Mouse (Mus musculus): ENCODE measurements around the gene Rnf180. TPM values are rescaled to one million over a fixed set of nuclear protein-coding genes. Genes with fewer than 3 reads are reported as not detected.

Rnf180 gene
- total RNA-seq, 2 experiments from 2014 or later: 0.14 to 0.21 TPM

DNA sequence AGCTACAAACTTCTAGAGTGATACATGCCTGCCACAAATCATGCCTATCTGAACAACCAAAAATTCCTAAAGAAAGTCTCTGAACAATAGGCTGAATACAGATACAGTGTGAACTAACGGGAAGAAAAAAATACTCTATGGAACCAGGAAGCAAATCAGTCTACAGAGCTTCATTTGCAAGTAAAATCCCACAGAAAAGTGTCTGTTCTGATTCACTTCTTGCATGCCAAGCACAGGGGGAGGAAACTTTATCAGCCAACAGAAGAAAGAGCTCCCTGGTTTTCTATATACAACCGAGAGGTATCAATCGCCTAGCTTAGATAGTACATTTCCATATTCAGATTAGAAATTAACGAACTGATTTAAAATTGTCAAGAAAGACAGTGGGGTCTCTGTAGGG is 43.8 kb downstream of the Rnf180 start:
- DNase-seq (ENCODE audit: low spot score): no peak

DNA sequence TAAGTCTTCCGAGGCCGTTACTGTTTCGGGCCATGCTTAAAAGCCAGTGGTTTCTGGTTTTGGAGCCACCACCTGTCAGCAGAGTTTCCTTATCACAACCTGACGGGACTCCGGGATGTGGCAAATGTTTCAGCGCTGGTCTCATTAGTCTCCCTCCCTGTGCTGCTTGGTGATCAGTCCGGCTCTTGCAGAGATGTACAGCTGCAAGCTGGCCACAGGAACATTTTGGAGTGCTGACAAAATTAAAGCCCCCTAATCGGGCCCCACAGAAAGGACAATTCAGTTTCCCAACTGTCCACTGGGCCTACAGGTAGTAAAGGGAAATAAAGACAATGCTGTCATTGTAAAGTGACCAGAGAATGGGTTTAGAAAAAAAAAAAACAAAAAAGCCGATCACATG is 44.4 kb downstream of the Rnf180 start:
- no peak for DNase-seq (ENCODE audit: low spot score)

DNA sequence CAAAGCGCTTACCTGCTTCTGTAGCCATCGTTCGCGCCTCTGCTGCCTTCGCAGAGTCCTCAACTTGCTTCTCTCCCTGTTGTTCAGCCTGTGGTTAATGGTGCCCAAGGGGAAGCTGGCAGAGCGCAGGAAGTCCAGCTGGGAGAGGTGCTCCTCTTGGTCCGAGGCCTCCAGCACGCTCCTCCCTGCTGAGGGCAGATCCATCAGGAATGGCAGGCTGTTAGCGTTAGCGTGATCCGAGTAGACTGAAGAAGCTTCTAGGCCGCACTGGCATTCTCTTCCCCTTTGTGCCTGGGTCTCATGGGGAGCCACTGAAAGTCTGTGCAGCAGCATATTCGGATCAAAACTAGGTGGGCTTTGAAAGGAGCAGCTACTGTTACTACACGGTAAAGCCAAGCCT is 45.0 kb downstream of the Rnf180 start:
- no peak for DNase-seq (ENCODE audit: low spot score)

DNA sequence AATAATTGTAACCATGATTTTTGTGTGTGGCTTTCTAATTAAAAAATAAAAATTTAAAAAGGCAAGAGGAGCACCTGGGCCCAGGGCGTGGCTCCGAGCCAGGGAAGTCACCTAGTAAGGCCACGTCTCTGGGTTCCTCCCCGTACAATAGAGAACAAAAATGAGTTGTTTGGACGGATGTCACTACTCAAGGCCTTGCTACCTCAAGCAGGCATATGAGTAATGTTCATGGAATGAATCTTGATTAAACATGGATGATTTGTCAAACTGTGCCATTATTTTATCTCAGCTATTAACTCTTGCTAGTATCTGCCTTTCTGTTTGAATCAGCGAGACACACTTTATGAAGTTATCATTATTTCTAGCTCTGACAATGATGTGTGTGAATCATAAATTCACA is 46.9 kb downstream of the Rnf180 start:
- no peak for DNase-seq (ENCODE audit: low spot score)

DNA sequence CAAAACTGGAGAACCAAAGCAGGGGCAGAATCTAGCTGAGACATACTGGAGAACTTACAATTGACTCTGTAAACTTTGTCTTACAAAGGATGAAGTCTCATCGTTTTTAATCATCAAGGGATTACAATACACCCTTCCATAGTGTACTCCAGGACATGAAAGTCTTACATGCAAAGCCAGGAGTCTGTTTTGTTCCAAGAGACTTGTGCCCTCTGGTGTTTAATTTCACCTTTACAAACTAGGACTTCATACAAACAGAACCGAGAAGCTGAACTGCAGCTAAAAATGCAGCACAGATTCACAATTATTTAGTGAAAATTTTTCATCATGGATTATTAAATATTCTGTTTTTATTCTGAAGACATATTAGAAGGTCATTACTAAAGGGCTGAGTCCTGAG is 53.8 kb downstream of the Rnf180 start:
- DNase-seq (ENCODE audit: low spot score): no peak

DNA sequence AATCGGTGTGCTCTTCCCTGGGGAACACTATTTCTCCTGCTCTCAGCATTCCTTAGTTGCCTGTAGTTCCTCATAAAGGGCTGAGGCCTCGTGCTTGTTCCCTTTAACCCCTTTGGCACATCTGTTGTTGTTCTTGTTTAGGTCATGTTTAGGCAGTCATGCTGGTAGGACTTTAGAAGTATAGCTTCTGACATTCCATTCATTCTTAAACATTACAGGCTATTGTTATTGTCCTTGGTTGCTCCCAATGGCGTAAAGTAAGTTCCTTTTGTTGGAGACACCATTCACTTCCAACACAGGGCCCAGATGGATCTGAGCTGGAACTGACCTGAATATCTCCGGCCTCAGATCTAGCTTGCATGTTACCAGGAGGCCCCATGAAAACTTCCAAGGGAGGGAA is 67.5 kb downstream of the Rnf180 start:
- DNase-seq (ENCODE audit: low spot score): no peak

DNA sequence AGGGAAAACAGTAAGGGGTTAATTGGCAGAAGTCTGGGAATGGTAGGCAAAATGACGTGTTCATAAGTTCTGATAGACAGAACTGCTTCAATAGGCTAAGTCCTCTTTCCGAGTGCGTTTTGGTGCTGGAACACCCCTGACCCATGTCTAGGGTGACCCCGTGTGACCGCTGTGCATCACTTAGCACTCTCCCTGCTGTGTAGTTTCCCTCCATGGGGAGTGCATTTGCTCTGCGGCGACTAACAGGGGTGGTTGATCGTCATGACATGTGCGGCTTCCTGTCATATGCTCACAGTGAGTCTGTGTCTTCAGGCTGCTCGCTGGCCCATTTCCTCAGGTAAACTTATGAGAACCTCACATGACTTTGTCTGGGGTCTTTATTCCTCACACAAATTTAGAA is 70.6 kb downstream of the Rnf180 start:
- no peak for DNase-seq (ENCODE audit: low spot score)

DNA sequence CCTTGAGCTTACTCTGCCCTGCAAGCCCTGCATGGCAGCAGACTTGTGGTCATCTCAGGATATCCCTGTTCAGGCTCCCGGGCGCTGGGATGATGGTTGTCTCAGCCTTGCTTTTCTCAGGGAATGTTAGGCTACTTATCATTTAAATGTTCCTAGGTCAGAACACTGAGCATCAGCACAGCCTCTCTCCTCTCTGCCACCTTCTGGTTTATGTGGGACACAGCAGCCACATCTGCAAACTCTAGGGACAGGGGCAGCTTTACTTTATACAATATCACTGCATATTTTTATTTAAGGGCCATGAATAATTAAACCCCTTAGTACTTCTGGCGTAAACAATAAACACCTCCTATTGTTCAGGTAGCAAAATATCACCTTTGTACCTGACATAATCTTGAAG is 71.5 kb downstream of the Rnf180 start:
- no peak for DNase-seq (ENCODE audit: low spot score)

DNA sequence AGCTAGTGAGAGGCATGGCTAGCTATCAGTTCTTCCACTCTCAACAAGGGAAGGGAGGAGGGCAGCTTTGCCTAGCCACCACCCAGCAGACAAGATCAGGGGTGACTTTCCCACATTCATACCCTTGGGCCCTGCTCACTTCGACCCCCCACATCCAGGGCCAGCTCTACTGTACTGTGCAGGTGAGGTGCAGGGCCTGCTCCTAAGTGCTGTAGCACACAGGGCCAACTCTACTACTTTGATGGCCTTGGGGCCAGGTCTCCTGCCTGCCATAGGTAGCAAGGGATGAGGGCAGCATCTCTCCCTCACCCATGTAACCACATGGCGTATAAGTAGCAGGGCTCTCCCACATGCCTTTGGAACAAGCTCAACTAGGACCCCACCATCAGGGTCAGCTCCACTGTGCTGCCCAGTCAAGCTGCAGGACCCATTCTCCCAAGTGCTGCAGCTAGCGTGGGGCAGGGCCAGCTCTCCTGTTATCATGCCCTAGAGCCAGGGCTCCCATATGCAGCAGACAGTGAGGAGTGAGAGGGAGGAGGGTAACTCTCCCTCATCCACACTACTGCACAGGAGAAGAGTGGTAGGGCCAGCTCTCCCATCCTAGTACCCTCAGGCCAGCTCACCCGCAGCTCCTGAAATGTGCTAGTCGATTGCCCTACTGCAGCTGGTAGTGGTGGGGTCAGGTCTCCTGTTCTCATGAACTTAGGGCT is 72.4 kb downstream of the Rnf180 start:
- DNase-seq (ENCODE audit: low spot score): no peak

DNA sequence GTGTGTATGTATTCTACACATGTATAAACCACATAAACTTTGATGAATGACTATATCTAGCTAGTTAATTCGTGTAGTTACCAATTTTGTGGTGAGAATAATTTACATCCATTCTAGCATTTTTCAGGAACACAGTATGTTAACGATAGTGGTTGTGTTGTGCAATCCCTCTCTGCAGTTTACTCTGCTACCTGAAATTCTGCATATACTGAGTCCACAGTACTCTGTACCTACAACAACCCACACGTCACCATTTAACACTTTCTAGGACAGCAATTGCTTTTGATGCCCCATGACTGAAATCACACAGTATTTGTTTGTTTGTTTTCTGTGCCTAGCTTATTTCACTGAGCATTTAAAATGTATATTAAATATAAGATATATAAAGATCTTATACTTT is 83.9 kb downstream of the Rnf180 start:
- DNase-seq (ENCODE audit: low spot score): no peak

DNA sequence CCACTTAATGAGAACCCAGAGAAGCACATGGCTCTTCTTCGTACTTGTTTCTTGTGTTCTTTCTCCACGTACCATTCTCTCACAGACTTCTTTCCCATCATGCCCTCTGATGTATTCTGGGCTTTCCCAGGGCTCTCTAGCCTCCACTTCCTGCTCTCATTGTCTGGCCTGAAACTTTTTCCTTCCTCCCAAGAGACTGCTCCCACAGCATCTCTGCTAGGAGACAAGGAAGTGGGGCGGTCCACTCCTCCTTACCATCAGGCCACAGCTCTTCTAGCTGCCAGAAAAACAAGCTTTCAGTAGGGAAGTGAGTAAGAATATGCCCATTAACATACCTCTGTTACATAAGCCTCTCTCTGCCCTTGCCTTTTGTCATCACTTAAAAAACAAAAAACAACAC is 90.8 kb downstream of the Rnf180 start:
- no peak for DNase-seq (ENCODE audit: low spot score)

DNA sequence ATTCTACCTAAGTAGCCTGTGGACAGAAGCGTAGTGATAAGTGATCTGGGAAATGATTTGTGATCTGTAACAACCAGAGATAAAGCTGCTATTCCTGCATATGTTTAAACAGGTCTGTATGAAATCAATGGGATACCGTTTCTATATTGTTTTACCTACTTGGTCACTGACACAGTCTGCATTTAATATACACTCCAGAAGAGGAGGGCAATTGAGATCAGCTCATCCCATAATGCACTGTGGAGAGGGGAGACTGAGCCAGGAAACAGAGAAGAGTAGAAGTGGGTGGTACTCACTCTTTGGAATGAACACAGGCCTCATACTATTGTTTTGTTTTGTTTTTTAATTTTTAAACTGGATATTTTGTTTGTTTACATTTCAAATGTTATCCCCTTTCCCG is 96.0 kb downstream of the Rnf180 start:
- DNase-seq (ENCODE audit: low spot score): no peak

DNA sequence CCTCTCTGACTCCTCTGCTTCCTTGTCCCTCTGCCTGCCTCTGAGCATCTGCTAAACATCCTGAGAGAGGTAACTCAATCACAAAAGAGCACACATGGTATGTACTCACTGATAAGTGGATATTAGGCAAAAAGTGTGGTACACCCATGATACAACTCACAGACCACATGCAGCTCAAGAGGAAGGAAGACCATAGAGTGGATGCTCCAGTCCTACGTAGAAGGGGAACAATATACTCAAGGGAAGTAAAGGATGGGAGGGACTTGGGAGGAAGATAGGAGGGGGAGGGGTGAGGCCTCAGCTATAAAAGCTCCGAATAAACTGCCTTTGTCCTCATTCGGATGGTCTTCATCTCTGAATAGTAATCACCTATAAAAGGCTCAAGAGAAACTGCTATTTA is 96.6 kb downstream of the Rnf180 start:
- DNase-seq (ENCODE audit: low spot score): no peak

DNA sequence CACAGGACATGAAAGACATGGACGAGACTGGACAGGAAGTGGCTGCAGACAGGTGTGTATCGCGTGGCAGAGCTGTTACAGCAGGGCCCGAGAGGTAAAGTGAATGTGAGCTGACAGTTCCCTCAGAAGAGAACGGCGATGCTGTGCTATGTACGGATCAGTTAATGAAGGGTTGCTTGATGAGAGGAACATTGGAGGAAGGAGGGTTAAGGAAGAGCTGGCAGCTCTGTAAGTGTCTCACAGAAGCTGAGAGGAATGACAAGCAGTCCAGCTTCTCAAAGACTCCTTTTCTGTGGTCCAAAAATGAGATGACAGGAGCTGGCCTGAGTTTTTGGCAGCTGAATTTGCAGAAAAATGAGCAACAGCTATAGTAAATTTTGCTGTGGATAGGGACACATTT is 101.0 kb downstream of the Rnf180 start:
- DNase-seq (ENCODE audit: low spot score): no peak

DNA sequence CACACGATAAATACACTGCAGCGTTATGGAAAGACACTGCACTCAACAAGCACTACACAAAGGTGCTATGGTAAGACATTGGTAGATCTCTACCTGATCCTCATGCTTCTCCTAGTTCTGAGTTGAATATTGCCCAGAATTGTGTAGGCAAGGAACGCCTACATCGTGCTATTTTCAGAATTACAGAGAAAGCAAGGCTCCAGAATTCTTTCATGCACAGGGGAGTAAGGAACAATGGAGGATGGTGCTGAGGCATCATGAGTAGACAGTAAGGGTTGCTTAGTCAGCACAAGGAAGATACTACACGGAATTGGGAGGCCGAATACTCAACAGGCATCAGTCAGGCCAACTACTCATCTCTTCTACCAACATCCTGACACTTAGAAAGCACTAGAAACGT is 105.9 kb downstream of the Rnf180 start:
- DNase-seq (ENCODE audit: low spot score): no peak

DNA sequence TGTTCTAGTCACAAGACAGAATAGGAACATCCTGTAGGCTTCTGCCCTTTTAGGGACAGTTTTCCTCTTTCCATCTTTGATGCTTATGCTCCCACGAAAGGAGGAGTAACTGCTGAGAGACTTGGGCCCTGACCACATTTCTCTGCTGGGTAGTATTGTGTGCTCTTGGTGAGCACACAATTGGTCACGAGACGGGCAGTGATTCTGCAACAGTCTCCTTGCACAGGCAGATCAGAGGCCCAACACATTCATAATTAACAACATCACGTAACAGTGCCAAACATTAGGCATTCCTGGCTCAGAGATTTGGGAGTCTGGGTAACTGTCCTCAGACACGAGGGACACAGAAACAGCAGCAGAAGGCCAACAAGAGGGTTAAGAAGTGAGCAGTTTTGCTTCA is 113.8 kb downstream of the Rnf180 start:
- no peak for DNase-seq (ENCODE audit: low spot score)

DNA sequence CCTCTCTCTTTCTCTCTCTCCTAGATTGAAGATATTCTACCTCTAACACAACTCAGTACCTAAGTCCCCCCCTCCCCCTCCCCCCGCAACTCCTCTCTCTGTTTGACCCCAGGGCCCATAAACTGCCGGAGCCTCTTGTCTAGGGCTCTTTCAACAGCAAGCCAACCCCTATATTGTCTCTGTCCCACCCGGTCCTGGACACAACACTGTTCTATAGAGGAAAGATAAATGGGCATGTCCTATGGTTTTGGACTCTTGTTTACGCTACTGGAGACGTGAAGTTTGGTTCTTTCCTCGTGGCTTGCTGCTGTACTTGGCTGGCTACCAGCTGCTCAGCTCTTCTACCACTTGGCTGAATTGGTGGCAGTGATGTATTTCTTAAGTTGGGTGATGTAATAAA is 129.2 kb downstream of the Rnf180 start:
- DNase-seq (ENCODE audit: low spot score): no peak

DNA sequence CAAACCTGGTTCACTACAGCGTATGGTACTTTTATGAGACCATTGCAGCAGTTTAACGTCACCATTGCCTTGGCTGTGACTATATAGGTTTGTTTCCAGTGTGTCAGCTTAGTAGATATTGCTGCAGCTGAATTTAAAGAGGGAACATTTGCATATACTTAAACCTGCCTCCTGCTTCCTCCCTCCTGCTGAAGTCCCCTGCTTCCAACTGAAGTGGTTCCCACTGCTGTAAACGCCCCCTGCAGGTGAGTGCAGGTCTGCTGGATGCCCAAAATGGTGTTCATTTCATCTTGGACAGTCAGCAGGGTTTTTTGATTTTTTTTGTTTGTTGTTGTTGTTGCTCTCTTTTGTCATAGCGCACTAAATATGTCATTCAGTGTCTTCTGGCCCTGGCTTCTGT is 140.7 kb downstream of the Rnf180 start:
- no peak for DNase-seq (ENCODE audit: low spot score)

DNA sequence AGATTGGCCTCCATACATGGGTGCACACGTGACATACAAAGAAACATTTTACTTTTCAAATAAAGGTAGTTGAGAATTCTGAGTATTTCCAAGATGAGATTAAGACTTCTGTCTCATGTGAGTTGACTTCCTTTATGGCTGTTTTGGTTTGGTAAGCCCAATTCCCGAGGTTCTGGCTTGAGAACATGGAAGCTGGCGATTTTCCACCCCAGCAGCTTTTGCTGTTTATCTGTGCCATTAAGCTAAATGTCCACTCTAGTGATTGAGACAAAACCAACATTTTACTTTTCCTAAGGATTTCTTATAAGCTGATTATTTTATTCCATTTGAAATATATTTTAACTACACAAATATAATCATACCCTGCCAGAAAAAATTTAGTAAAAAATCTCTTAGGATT is 144.6 kb downstream of the Rnf180 start:
- DNase-seq (ENCODE audit: low spot score): no peak

DNA sequence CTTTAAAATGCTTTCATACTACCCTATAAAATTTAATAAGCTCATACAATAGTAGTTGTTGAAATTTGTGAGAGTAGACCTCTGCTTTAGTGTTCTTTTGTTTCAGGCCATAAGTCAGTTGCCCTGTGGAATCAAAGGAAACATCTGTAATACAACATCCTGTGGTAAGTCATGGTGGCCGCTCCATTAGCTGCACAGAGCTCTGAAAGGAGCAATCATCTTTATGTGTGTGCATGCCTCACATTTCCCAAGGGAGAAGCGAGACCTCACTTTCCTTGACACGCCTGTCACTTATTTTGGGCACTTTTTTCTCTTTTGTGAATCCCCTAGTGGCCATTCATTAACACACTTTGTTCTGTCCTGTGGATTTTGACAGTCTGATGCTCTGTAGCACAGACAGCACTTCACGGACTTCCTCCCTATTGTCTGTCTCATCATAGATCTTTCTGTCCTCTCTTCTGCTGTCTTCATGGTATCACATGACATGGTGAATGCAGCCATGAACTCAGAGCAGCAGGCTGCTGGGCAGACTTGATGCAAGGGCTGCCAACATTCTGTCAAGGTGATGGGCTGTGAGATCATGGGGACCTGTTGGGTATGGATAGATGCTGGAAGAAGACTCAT is 146.7 kb downstream of the Rnf180 start:
- no peak for DNase-seq (ENCODE audit: low spot score)

DNA sequence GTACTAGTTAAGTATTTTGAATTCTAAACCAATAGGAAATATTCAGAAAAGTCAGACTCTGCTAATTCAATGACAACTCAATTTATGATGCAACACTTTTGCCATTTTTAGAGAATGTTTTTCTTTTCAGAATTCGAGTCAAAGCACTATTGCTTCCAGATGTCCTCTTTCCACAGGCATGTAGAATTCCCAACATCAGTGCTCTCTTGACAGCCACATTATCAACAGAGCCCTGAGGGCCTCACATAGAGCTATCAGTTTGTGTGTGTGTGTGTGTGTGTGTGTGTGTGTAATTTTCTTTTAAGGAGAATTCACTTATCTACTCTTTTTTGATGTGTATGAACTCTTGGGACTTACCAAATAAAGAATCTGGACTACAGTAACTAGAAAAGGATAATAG is 147.8 kb downstream of the Rnf180 start:
- DNase-seq (ENCODE audit: low spot score): no peak

DNA sequence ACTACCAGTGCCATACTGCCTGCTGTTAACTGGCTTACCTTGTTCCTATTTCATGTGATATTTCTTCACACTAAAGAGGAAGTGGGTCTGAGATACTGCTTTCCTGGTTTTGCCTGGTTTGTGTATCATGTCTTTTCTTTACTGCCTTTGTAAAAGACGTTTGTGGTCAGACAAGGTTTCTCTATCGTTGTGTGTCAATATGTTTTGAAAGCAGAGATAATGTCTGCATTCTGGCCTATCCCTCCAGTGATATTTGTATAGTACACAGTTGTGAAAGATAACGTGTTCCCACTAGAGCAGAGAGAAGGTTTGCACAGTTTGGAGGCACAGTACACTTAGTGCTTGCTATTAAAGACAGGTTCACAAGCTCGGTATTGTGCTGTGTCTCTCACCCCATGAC is 154.7 kb downstream of the Rnf180 start:
- DNase-seq (ENCODE audit: low spot score): no peak

DNA sequence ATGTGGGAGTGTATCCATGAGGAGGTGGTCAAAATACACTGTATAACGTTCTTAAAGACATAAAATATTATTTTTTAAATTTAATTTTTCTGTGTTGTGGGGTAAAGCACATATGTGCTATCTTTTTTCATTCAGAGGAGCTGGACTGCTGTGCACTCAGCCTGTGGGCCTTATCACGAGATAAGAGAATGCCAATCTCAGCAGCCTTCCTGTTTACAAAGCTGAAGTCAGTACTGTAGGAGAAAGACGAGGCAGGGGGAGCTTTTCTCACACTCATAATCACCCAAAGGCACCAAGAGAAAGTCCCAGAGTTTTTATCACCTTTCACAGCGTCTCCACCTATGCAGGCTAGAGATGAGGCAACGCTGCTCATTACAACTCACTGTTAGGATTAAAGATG is 160.2 kb downstream of the Rnf180 start:
- no peak for DNase-seq (ENCODE audit: low spot score)

DNA sequence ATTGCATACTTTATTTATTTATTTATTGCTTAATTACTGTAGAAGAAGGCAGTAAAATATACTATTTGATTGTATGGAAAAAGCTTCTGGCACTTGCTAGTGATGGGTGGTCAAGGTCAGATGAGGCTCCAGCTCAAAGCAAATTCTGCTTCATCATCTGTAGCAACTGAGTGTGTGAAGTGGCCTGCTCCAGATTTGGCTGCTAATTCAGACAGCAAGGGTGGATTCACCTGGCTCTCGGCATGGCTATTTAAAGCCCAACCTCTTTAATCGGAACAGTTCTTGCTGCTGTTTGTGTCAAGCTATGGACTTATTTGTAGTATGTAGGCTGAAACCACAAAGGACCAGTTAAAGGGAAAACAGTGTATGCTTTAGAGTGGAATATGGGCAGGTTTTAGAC is 161.8 kb downstream of the Rnf180 start:
- no peak for DNase-seq (ENCODE audit: low spot score)
